Mouse (Mus musculus) liver, postnatal 0 days (tissue): ENCODE results near the gene Poldip3.

ENCODE experiments used
- CTCF ChIP-seq: sonication (generic); IDR thresholded peaks from 2 replicates; pipeline ENCODE4 v1.5.1; 2016; ENCODE audit warnings: antibody characterized with exemption, low read depth
- EP300 ChIP-seq: IDR thresholded peaks from 2 replicates; pipeline ENCODE4 v1.6.1; 2016; ENCODE audit warnings: antibody characterized with exemption, low read depth, mild to moderate bottlenecking

- TF ChIP-seq CTCF: no peak
- no peak for TF ChIP-seq EP300
Observed at GRCm38 (mm10) chr15:83168875-83169771, 19.9 kb upstream of the Poldip3 start.
